Mouse (Mus musculus) thymus, adult 2 months (tissue): ENCODE results near the gene Rnf128.

Source experiments
- CTCF ChIP-seq: fragments of 200-500 bp; IDR thresholded peaks from 2 replicates; pipeline ENCODE4 v1.5.1; 2012; ENCODE audit warnings: mild to moderate bottlenecking, control low read depth, low read length, moderate library complexity, borderline replicate concordance; ENCODE audit not compliant: control insufficient read depth, poor library complexity, insufficient read depth; ENCODE audit errors: extremely low read depth
- POLR2A ChIP-seq: fragments of 200-500 bp; IDR thresholded peaks from 2 replicates; pipeline ENCODE4 v1.6.1; 2012; ENCODE audit warnings: mild to moderate bottlenecking, low read length, control low read depth, moderate library complexity; ENCODE audit not compliant: control insufficient read depth, poor library complexity, insufficient read depth; ENCODE audit errors: extremely low read depth

DNA sequence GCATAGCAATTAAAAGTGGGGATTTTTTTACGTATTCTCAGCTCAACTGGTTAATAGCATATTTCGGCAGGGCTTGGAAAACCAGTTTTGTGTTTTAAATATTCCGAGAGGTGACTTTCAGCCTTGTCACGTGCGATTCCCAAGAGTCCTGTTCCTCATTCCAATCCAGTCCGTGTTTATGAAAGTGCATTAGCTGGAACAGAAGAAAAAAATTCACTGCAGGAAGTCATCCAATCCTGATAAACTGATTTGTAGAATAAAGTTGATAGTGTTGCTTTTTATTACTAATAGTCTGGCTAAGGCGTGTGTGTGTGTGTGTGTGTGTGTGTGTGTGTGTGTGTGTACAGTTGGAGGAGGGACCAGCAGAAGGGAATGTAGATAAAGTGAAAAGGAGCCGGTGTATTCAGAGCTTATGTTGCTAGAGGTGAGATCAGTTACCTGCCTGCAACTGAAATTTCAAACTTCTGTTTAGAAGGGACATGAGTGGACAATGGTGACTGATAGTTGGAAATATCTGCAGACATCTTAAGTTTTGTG is at the start of gene Rnf128:
- no peak for TF ChIP-seq CTCF
- TF ChIP-seq POLR2A: no peak
